Mouse (Mus musculus) mature B cell (primary cell): Measurements from ENCODE around the gene Agfg1.

Experiments used
- in situ Hi-C: fragments of 300-500 bp; cut with MboI; formaldehyde crosslinking; loops from 2 replicates; pipeline ENCODE4 v1.14.3; 2019

Agfg1 gene

DNA sequence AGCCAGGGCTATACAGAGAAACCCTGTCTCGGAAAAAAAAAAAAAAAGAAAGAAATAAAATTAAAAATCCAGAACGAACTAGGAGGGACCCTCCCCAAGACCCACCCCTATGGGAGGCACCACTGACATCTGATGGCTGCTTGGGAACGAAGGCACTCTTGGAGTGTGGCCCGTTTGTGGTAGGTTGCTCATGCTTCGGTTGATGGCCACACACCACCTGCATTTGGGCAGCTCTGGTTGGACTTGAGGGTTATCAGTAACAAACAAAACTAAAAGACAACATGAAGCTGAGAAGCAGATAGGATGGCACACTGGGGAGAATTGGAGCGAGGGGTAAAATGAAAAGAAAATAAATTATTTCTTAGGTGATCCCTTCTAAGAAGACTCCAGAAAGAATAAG is 15.1 kb upstream of the Agfg1 start:
- in situ Hi-C loops = no loop called here

- in situ Hi-C loops = no loop called here
These were observed 14.0 kb upstream of the Agfg1 start for GRCm38 (mm10) chr1:82825256-82825655.

DNA sequence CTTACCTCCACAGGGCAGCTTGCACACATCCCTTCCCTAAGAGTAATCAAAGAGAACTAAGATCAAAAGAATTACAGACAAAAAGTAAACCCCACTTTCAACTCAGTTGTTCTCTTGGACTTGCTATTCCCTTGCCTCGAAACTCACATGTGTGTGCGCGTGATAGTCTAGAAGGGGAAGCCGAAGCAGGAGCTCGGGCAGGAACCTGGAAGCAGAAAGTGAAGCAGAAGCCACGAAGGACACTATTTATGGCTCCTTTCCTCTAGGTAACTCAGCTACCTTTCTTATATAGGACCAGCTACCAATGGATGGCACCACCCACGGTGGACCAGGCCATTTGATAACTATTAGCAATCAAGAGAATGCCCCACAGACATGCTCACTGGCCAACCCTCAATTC is 13.5 kb upstream of the Agfg1 start:
- in situ Hi-C loops = no loop called here

GRCm38 (mm10) chr1:82826911-82827310 is 12.4 kb upstream of the Agfg1 start:
- in situ Hi-C loops = no loop called here

- in situ Hi-C loops = no loop called here
These were observed 8.5 kb upstream of the Agfg1 start for GRCm38 (mm10) chr1:82830771-82831170.

- in situ Hi-C loops = no loop called here
These were observed 7.6 kb upstream of the Agfg1 start for GRCm38 (mm10) chr1:82831547-82832240.

DNA sequence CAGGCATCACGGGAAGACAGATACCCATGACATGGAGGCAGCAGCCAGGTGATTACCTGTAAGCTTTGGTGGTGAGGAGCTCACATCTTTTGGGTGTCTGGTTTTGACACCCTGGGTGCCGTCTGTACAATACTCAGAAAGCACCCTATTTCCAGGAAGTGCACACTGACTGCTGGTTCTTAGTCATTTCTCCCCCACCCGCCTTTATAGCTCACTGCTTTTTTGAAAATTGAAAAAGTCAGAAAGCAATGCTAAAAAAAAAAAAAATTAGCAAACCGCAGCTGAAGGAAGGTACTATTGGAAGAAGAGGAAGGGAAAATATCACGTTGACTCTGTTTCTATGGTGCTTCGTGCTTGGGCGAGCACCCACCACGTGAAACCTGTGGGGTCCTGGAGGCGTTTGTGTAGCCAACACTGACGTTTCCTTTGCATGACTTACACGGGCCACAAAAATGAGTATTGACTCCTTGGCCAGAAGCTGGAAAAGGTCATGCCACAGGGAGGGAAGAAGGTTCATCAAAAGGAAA is 6.7 kb upstream of the Agfg1 start:
- in situ Hi-C loops = no loop called here

DNA sequence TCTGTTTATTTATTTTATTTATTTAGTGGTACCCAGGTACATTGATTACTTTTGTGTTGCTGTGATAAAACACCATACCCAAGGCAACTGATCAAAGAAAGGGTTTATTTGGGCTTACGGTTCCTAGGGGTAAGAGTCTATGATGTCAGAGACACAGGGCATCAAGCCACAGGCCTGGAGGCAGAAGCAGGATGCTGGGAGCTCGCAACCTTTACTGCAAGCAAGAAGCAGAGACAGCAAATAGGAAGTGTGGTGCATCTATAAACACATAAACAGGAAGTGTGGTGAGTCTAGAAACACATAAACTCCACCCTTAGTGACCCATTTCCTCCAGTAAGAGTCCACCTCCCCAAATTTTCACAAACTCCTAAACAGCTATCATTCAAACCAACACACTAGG is 5.8 kb upstream of the Agfg1 start:
- in situ Hi-C loops = no loop called here

GRCm38 (mm10) chr1:82834572-82834971 is 4.7 kb upstream of the Agfg1 start:
- in situ Hi-C loops = no loop called here

GRCm38 (mm10) chr1:82836342-82837217 is 2.7 kb upstream of the Agfg1 start:
- in situ Hi-C loops = no loop called here

DNA sequence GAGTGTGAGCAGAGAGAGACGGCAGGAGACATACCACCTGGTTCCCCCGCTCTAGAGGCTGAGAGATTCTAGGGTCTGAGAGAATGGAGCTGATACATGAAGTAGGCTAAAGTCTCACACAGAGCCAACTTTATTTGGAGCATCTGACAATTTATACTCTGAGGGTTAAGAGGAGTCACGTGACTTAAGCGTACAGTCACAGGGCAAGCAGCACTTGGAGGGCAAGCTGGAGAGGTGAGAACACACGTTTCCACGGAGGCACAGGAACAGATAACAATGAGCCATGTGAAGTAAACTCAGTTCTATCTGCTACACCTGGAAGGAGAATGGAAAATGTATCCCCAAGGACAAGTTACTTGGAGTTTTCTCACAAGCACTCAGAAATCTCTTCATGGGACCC is 1.7 kb upstream of the Agfg1 start:
- in situ Hi-C loops = no loop called here

DNA sequence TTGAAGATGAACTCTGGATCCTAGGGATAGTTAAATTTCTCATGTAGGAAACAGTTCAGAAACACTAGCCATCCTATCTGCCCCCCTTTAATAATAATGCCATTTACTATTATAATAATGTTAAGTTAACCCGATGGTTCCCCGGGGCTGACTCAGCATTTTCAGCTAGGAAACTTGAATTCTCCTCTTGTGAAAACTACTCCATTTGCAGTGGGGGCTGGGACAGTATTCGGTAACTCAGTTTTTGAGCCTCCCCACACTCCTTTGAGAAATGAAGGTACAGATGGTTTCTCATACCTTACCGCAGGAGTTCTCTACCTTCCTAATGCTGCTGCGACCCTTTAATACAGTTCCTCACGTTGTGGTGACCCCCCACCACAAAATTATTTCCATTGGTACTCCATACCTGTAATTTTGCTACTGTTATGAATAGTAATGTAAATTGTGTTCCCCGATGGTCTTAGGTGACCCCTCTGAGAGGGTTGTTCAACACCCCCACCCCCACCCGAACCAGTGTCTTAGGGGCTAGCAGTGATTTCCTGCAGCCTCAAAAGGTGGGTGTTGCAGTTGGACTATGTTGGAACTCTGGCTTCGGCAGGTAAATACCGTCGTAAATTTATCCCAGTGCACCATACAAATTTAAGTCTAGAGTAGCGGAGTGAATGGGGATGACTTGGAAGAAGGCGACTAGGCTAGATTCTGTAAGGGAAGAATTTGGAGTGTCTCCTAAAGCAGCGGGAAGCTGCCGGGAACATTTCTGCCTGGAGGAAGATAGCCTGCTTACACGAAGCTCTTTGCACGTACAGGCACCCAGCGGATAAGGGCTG is 601 bp upstream of the Agfg1 start:
- in situ Hi-C loops = no loop called here

DNA sequence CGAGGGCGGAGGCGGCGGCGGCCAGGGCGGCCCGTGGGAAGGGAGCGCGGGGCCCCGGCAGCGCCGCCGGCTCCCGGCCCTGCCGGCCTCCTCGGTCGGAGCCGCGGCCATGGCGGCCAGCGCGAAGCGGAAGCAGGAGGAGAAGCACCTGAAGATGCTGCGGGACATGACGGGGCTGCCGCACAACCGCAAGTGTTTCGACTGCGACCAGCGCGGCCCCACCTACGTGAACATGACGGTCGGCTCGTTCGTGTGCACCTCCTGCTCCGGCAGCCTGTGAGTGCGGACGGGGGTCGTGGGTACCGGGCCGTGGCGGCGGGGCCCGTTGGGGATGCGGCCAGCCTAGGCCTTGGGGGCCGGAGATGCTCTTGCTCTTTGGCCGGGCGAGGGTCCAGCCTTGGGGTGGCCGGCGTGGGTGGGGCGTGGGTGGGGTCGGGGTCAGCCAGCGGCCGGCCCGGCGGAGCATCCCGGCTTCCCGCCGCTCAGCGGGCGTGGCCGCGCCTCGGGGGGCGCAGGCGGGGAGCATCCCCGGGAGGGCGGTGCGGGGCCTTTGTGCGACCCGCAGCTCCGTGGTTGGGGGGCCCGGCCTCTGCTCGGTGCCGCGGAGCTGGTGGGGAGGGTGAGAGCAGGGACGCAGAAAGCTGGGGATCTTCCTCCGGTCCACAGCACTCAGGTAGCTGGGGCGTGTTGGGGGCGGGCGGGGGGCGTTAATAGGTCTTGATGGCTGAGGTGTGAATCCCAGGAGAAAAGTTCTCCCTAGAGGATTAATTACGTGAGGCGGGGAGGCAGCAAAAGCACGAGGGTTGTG is 535 bp downstream of the Agfg1 start:
- in situ Hi-C loops = no loop called here

- in situ Hi-C loops = no loop called here
These were observed 16.4 kb downstream of the Agfg1 start for GRCm38 (mm10) chr1:82855729-82856128.

DNA sequence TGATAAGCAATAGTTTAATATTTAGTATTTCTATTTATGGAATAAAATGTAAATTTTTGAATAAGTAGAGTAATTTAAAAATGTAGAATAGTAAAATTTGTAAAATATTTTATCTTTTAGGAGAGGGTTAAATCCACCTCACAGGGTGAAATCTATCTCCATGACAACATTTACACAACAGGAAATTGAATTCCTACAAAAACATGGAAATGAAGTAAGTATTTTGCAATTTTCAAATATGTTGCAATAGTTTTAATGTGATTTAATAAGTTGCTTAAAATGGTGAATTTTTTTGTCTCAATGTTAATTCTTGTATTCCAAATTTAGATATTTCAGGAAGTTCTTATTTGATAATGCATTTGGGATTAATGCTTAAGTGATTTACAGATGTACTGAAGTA is 19.0 kb downstream of the Agfg1 start:
- in situ Hi-C loops = no loop called here

DNA sequence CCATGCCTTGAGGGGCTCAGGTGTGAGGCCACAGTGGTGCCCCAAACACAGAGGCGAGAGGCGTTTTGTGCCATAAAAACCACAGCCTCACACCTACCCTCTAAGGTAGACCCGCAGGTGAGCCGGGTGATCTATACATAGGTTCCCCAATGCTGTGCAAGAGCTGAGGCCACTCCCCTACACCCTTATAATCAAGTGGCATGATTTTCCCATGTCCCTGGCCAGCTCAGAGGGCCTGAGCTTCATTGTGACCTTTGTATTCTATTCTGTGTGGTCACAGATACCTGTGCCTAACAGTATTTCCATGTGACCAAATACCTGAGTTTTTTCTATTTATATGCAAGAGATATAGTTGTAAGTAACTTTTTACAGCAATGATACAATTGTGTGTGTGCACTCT is 21.1 kb downstream of the Agfg1 start:
- in situ Hi-C loops = no loop called here

GRCm38 (mm10) chr1:82870202-82870601 is 30.9 kb downstream of the Agfg1 start:
- in situ Hi-C loops = no loop called here

DNA sequence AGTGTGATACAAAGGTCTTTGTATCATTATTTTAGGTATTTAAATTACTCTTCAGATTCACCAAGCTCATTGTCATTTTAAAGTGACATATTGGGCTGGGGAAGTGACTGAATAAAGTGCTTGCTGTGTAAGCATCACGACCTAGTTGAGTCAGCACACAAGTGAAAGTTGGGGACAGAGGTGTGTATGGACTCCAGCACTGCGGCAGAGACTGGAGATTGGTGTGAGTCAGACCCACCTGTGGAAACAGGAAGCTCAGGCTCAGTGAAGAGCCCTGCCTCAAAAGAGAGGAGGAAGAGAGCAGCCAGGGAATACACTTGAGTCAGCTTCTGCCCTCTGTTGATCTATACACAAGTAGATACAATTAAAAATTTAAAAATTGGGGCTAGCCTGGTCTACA is 39.9 kb downstream of the Agfg1 start:
- in situ Hi-C loops = no loop called here

GRCm38 (mm10) chr1:82880196-82880595 is 40.9 kb downstream of the Agfg1 start:
- in situ Hi-C loops = no loop called here

DNA sequence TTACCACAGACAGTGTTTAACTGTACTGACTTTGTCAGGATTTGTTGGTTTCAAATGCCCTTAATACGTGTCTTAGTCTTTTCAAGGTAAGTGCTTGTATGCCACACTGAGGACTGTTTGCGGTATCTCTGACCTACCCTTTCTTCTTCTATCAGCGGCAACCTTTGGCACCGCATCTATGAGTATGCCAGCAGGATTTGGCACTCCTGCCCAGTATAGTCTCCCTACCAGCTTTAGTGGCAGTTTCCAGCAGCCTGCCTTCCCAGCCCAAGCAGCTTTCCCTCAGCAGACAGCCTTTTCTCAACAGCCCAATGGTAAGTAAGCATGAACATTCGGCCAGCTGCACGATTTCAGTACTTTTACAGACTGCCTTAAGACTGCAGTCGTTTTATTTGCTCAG is 54.0 kb downstream of the Agfg1 start:
- in situ Hi-C loops = no loop called here

DNA sequence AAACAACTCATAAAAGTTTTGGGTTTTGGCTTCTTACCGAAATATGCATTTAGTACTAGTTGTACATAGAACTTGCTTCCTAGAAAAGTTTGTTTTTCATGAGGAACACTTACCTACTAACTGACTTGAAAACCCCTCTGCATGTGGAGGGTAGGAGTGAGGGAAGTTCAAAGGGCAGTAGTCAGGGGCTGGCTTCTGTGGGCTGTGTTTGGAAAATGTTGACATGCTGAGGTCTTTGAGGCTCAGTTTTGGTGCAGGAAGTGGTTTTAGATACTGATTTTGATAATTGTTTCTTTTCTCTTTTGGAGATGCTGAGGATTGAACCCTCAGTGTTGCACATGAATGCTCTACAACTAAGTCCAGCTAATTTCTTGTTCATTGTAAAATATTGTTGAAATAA is 61.3 kb downstream of the Agfg1 start:
- in situ Hi-C loops = no loop called here
